Mouse (Mus musculus): Measurements from ENCODE around the gene Cbx7. TPM values are rescaled to one million over a fixed set of nuclear protein-coding genes. Genes with fewer than 3 reads are reported as not detected.
"Not testable (repeated sequence)": the region's sequence is repeated elsewhere in the genome, so short reads cannot be mapped to it uniquely, and the experiment has no call there.

Cbx7 gene
- polyA plus RNA-seq, 1 experiment from 2014 or later = 0.89 TPM

DNA sequence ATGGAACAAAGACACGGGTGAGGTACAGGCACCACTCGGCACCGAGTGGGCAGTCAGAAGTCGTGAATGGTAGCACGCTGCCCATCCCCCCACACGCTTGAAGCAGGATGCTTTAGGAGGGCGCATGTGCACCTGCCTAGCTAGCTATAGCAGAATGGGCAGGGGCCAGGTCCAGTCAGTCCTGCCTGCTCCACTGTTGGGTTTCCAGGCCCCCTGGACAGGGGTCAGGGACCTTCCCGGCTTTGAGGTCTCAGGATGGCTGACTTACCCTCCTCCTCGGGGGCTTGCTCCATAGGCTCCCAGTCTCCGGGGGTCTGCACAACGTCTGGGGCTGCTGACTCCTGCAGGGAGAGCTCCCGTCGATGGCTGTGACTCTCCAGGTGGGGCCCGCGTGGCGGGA, 52.4 kb downstream of the Cbx7 start:
- Histone ChIP-seq H3K27me3 (no peaks in the 10 kb centered on the region), H3K9ac (no peak overlapping the region), H3K27ac (no peak overlapping the region), H3K4me2 (no peak overlapping the region), H3K36me3 (peaks cover 5% of the 10 kb centered on the region; the same call in 1 of the 2 replicates), H3K4me3 (replicated peaks) (no peak overlapping the region), H3K9me3 (replicated peaks) (no peaks in the 10 kb centered on the region), H3K4me1 (replicated peaks) (no peaks in the 10 kb centered on the region)
- 80% methylated on average over 16 of the region's 16 CpGs for WGBS (ENCODE audit: insufficient replicate concordance)
- DNase-seq (no peak), ATAC-seq (ENCODE audit: low read depth) (no peak)

DNA sequence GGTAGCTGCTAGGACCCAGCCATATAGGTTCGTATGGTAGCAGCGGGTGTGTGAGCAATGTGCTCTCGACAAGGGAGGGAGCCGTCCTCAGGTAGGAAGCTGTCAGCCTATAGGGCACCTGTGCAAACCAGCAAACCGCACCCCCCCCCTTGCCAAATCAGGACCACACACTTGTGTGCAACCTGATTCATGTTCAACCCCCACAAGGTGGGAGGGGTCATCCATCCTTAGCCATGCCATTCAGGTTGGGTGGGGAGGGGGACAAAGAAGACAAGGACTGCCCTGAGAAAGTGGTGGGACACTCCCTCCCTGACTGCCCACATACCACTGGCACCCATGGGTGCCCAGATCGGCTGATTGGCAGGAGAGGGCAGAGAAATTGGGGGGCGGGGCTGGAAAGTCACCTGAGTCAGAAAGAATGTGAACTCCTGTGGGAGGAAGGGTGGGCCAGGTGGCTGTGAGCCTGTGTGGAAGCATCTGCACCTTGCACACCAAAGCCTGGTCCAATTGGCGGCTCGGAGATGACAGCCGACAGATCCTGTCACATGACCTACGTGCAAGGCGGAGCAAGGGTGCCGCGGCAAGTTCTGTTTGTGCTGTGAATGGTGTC, 53.7 kb downstream of the Cbx7 start:
- no peak for ATAC-seq (ENCODE audit: low read depth)
- Histone ChIP-seq H3K4me2 (no peak overlapping the region), H3K9me3 (replicated peaks) (no peaks in the 10 kb centered on the region)

GRCm38 (mm10) chr15:79916150-79916549, 54.8 kb downstream of the Cbx7 start:
- no peaks in the 10 kb centered on the region for H3K27me3 ChIP-seq
- H3K27ac ChIP-seq = no peak overlapping the region
- H3K9me3 ChIP-seq (replicated peaks) = no peaks in the 10 kb centered on the region
- no peak overlapping the region for H3K4me3 ChIP-seq (replicated peaks)
- no peak for ATAC-seq (ENCODE audit: low read depth)
- peaks cover 5% of the 10 kb centered on the region; the same call in 1 of the 2 replicates for H3K36me3 ChIP-seq
- H3K4me1 ChIP-seq (replicated peaks) = no peaks in the 10 kb centered on the region
- no peak overlapping the region for H3K4me2 ChIP-seq
- H3K9ac ChIP-seq = no peak overlapping the region
- 57% methylated on average over 5 of the region's 5 CpGs for WGBS (ENCODE audit: insufficient replicate concordance)
- no peak for DNase-seq

More for the DNA sequence above, 53.7 kb downstream of the Cbx7 start:
- H3K27ac ChIP-seq = no peak overlapping the region
- H3K9ac ChIP-seq = no peak overlapping the region
- no peaks in the 10 kb centered on the region for H3K27me3 ChIP-seq
- DNase-seq = no peak
- H3K4me1 ChIP-seq (replicated peaks) = no peaks in the 10 kb centered on the region
- H3K36me3 ChIP-seq = peaks cover 5% of the 10 kb centered on the region; the same call in 1 of the 2 replicates
- 81% methylated on average over 14 of the region's 14 CpGs for WGBS (ENCODE audit: insufficient replicate concordance)
- no peak overlapping the region for H3K4me3 ChIP-seq (replicated peaks)

DNA sequence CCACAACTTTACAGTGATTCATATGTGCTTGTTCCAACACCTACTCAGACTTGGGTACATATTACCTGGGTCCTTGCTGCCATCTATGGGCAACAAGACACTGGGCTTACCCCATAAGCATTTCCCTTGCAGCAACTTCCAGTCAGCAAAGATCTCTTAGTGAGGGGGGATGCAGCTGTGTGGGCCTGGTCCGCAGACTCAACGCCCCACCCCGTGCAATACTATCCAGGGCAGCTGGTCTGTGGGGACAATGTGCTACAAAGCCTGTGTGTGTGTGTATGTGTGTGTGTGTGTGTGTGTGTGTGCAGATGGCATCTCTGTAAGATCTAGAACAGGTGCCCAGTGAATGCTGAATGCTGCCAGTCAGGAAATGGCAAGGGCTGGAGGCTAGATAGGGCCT, 56.6 kb downstream of the Cbx7 start:
- ATAC-seq (ENCODE audit: low read depth) (no peak), DNase-seq (no peak)
- Histone ChIP-seq H3K9ac (no peak overlapping the region), H3K36me3 (peaks cover 11% of the 10 kb centered on the region), H3K4me2 (no peak overlapping the region), H3K27ac (no peak overlapping the region), H3K4me1 (replicated peaks) (no peaks in the 10 kb centered on the region), H3K27me3 (no peaks in the 10 kb centered on the region), H3K4me3 (replicated peaks) (no peak overlapping the region), H3K9me3 (replicated peaks) (no peaks in the 10 kb centered on the region)
- WGBS (ENCODE audit: insufficient replicate concordance) = 89% methylated on average over 3 of the region's 3 CpGs

GRCm38 (mm10) chr15:79913761-79914346, 57.1 kb downstream of the Cbx7 start:
- Histone ChIP-seq H3K36me3 (peaks cover 11% of the 10 kb centered on the region), H3K4me3 (replicated peaks) (no peak overlapping the region), H3K27me3 (no peaks in the 10 kb centered on the region), H3K9ac (no peak overlapping the region), H3K4me2 (no peak overlapping the region), H3K9me3 (replicated peaks) (no peaks in the 10 kb centered on the region), H3K27ac (no peak overlapping the region), H3K4me1 (replicated peaks) (no peaks in the 10 kb centered on the region)
- WGBS (ENCODE audit: insufficient replicate concordance) = 85% methylated on average over 6 of the region's 6 CpGs
- DNase-seq (no peak), ATAC-seq (ENCODE audit: low read depth) (no peak)

DNA sequence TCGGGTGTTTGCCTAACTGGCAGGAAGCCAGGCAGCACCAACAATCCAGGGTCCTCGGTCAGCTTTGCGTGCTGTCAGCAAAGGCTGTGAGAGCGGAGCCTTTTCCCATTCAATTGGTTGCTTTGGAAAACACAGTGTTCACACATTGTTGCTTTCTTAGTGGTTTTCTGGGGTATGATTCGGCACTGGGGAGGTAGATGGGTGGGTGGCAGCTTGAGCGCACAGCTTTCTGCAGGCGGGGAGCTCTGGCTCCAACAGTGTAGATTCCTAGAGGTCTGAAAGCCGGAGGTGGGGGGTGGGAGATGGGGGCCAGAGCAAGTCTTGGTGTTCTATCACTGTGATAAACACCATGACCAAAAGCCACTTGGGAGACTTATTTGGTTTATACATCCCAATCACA, 59.6 kb downstream of the Cbx7 start:
- WGBS (ENCODE audit: insufficient replicate concordance) = 80% methylated on average over 8 of the region's 8 CpGs

DNA sequence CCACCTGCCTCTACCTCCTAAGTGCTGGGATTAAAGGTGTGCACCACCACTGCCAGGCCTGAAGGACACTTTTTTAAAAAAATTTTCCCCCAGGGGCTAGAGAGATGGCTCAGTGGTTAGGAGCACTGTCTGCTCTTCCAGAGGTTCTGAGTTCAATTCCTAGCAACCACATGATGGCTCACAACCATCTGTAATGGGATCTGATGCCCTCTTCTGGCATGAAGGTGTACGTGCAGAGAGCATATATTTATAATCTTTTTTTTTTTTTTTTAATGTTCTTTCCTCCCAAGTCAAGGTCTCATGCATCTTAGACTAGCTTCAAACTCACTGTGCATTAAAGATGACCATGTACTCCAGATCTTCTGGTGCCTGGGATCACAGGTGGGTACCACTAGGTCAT, 60.1 kb downstream of the Cbx7 start:
- ATAC-seq (ENCODE audit: low read depth); H3K4me1 ChIP-seq (replicated peaks); H3K4me2 ChIP-seq; H3K9me3 ChIP-seq (replicated peaks); H3K27me3 ChIP-seq; H3K27ac ChIP-seq; DNase-seq; H3K4me3 ChIP-seq (replicated peaks); H3K9ac ChIP-seq: not testable (repeated sequence)
- peaks cover 29% of the 10 kb centered on the region for H3K36me3 ChIP-seq
- 68% methylated on average over 1 of the region's 1 CpGs for WGBS (ENCODE audit: insufficient replicate concordance)

More for the DNA sequence above, 59.6 kb downstream of the Cbx7 start:
- no peak overlapping the region for H3K9ac ChIP-seq
- H3K4me2 ChIP-seq = no peak overlapping the region
- H3K36me3 ChIP-seq = peaks cover 23% of the 10 kb centered on the region
- no peaks in the 10 kb centered on the region for H3K9me3 ChIP-seq (replicated peaks)
- ATAC-seq (ENCODE audit: low read depth) = no peak
- H3K27me3 ChIP-seq = no peaks in the 10 kb centered on the region
- no peak overlapping the region for H3K4me3 ChIP-seq (replicated peaks)
- no peaks in the 10 kb centered on the region for H3K4me1 ChIP-seq (replicated peaks)
- H3K27ac ChIP-seq = no peak overlapping the region
- DNase-seq = no peak

DNA sequence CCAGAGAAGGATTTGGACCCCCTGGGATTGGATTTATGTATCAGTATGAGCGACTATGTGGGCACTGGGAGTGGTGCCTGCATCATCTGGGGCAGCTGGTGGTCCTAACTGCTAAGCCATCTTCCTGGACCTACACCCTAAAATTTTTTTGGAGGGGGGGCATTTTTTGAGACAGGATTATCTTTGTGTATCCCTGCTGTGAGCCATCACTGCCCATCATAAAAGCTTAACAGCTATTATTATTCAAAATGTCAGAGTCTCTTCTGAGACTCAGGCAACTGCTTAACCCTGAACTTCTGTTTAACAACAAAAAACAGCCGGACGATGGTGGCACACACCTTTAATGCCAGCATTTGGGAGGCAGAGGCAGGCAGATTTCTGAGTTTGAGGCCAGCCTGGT, 61.9 kb downstream of the Cbx7 start:
- DNase-seq; H3K27me3 ChIP-seq; H3K9ac ChIP-seq; H3K4me1 ChIP-seq (replicated peaks); H3K4me2 ChIP-seq; H3K4me3 ChIP-seq (replicated peaks); H3K27ac ChIP-seq; ATAC-seq (ENCODE audit: low read depth); H3K9me3 ChIP-seq (replicated peaks): not testable (repeated sequence)
- WGBS (ENCODE audit: insufficient replicate concordance) = 83% methylated on average over 3 of the region's 3 CpGs
- H3K36me3 ChIP-seq = peaks cover 44% of the 10 kb centered on the region

DNA sequence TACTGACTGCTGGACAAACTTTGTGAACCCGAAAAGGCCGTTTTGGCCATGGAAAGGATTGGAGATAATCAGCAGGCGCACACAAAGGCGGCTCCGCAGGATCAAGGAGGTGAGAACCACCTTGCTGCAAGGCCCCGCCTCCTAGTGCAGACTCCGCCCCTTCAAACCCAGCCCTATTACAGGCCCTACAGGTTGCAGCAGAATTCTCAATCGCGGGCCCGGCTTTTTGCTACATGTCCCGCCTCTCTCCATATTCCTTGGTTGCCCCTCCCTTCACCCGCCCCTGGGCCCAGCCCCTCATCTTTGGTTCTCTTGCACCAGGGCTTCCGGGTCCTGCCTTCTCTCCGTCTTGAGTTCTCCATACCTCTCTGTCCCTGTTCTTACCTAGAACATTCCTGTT, 64.1 kb downstream of the Cbx7 start:
- Histone ChIP-seq H3K9ac (no peak overlapping the region), H3K36me3 (peaks cover 61% of the 10 kb centered on the region), H3K27me3 (no peaks in the 10 kb centered on the region), H3K27ac (no peak overlapping the region), H3K4me1 (replicated peaks) (no peaks in the 10 kb centered on the region), H3K9me3 (replicated peaks) (no peaks in the 10 kb centered on the region), H3K4me3 (replicated peaks) (no peak overlapping the region), H3K4me2 (no peak overlapping the region)
- DNase-seq (no peak), ATAC-seq (ENCODE audit: low read depth) (no peak)
- WGBS (ENCODE audit: insufficient replicate concordance) = 64% methylated on average over 14 of the region's 14 CpGs

DNA sequence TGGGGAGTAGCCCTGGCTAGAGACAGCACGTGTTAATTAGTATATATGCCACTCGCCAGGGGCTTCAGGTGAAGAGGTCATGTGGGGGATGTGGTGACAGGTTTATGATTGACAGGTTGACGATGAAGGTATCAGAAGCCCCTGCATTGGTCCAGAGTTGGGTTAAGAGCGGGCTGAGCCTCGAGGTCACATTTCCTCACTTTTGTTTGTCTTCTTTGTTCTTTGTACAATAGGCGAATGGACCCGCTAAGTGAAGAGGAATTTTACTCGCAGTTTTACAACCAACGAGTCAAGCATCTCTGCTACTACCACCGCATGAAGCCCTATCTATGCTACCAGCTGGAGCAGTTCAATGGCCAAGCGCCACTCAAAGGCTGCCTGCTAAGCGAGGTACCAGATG, 65.7 kb downstream of the Cbx7 start:
- Histone ChIP-seq H3K9ac (no peak overlapping the region), H3K4me1 (replicated peaks) (peaks cover 2% of the 10 kb centered on the region; the same call in 1 of the 2 replicates), H3K4me3 (replicated peaks) (no peak overlapping the region), H3K27ac (no peak overlapping the region), H3K27me3 (no peaks in the 10 kb centered on the region), H3K4me2 (no peak overlapping the region), H3K36me3 (peaks cover 72% of the 10 kb centered on the region), H3K9me3 (replicated peaks) (no peaks in the 10 kb centered on the region)
- WGBS (ENCODE audit: insufficient replicate concordance) = 77% methylated on average over 12 of the region's 12 CpGs
- DNase-seq (no peak), ATAC-seq (ENCODE audit: low read depth) (no peak)

GRCm38 (mm10) chr15:79904678-79905077, 66.2 kb downstream of the Cbx7 start:
- 85% methylated on average over 11 of the region's 11 CpGs for WGBS (ENCODE audit: insufficient replicate concordance)
- not testable (repeated sequence) for H3K27ac ChIP-seq; H3K4me2 ChIP-seq; DNase-seq; H3K4me3 ChIP-seq (replicated peaks); H3K27me3 ChIP-seq; H3K9me3 ChIP-seq (replicated peaks); ATAC-seq (ENCODE audit: low read depth); H3K9ac ChIP-seq; H3K4me1 ChIP-seq (replicated peaks)
- H3K36me3 ChIP-seq = peaks cover 73% of the 10 kb centered on the region

GRCm38 (mm10) chr15:79903963-79904362, 67.0 kb downstream of the Cbx7 start:
- no peak for ATAC-seq (ENCODE audit: low read depth)
- Histone ChIP-seq H3K9ac (no peak overlapping the region), H3K4me3 (replicated peaks) (no peak overlapping the region), H3K4me2 (no peak overlapping the region), H3K36me3 (peaks cover 77% of the 10 kb centered on the region), H3K27me3 (no peaks in the 10 kb centered on the region), H3K27ac (no peak overlapping the region), H3K9me3 (replicated peaks) (no peaks in the 10 kb centered on the region), H3K4me1 (replicated peaks) (peaks cover 9% of the 10 kb centered on the region; the same call in 1 of the 2 replicates)
- DNase-seq = no peak

All from liver, embryonic 13.5 days (tissue).